Mouse (Mus musculus): ENCODE results near the gene Mcub.

The Mcub gene

GRCm38 (mm10) chr3:129887779-129888517 is 82.1 kb downstream of the Mcub start:
- DNase-seq = no peak

DNA sequence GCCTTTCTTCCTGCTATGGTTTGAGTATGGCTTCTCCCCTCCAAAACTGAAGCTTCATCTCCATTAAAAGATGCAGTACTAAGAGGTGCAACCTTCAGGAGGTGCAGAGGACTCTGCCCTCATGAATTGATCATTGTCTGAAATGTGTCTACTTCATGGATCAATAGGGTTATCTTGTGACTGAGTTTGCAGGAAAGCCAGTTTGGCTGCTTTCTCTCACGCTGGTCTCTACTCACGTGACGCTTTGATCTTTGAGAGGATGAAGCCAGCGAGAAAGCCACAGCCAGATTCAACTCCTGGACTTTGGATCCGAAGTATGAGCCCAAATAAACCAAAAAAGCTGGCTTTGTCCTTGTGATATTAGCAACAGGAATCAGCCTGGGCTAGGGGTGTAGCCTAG is 83.6 kb downstream of the Mcub start:
- no peak for DNase-seq

GRCm38 (mm10) chr3:129885577-129885976 is 84.4 kb downstream of the Mcub start:
- no peak for DNase-seq

DNA sequence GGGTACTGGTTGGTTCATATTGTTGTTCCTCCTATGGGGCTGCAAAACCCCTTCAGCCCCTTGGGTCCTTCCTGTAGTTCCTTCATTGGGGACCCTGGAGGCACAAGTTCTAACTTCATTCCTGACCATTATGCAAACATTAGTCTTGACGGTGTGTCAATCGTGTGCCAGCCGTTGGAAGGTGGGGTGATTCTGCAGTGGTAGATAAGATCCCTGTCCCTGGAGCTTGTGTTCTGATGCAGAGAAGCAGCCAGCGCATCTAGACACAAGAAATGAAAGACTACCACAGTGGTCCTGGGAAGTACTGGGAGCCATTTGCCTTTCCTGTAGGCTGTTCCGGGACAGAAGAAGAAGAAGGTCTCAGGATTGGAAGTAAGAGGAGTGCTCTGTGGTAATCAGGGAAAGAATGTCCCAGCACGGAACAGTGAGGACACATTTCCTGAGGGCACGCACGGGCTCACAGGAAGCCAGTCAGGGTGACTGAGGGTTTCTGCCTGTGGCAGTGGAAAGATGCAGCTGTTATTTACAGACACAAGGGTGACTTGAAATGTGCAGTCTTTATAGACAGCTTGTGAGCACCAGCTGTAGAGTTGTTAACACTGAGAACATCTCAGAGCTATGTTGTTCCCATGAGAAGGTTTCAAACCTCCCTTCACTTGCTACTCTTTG is 88.9 kb downstream of the Mcub start:
- no peak for DNase-seq

- no peak for DNase-seq
Measured at GRCm38 (mm10) chr3:129879913-129880312, 90.1 kb downstream of the Mcub start.

DNA sequence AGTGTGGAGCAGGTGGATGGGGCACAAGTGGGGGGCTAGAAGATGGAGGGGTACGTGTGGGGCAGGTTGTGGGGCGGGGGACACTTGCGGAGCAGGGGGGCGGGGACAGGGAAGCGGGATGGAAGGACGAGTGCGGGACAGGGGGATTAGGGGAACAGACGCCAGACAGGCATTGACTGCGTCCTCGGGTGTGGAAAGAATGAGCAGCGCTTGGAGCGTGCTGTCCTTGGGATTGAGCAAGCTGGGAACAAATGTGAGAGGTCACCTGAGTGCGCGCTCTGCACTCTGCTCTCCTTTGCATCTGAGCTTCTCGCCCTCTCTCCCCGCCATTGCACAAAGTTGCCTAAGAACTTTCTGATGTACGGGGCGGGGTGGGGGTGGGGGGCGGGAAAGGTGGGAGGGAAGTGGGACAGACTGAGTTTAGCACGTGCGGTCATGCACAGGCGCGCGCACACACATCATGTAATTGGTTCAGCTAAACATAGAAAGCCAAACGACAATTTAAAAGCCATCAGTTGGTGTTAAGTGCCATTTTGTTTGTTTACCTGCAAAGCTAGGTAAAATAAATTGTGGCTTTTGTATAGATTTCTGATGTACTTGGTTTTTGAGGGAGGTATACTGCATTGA is 90.8 kb downstream of the Mcub start:
- DNase-seq = peak; percentile 12

DNA sequence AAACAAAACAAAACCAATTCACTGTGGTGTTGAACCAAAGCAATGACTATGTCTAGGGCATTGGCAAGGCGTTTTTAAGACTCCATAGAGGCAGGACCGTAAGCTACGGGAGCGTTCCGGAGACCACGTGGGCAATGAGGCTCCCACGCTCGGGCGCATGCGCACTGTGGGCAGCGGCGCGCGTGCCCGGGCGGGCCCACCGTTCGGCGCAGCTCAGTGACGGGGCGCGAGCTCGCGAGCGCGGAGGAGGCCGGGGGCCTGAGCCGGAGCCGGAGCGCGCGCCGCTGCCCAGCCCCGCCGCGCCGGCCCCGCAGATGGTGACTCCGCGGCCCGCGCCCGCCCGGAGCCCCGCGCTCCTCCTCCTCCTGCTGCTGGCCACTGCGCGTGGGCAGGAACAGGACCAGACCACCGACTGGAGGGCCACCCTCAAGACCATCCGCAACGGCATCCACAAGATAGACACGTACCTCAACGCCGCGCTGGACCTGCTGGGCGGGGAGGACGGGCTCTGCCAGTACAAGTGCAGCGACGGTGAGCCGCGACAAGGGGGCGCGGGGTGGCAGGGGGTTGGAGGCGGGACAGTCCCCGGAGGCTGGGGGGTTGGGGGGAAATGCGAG is 91.5 kb downstream of the Mcub start, which contains the start of gene Pla2g12a:
Pla2g12a (plus strand) TSS at position 202 of the 617 bp plus-strand sequence.
- DNase-seq = peak; percentile 92

DNA sequence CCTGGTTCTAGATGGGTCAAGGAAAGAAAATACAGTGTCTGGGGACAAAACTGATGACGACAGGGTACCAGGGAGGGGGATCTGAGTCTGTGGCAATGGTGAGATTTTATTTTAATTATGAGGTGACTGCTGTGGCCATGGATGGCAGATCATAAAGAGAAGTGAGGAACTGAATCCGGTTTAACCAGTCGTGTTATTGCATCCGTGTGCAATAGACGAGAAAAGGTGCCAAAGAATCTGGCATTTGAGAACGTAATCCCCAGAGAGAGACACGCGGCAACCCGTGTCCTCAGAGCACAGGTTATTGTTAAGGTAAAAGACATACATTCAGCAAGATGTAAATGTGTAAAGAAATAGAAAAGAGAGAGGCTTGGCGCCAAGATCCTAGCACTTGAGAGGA is 92.7 kb downstream of the Mcub start:
- DNase-seq = no peak
